Mouse (Mus musculus) macrophage (primary cell): ENCODE measurements around the gene Upk3a. TPM values are rescaled to one million over a fixed set of nuclear protein-coding genes. Genes with fewer than 3 reads are reported as not detected.

Experiments used
- H3K27ac ChIP-seq: fragments of 350-480 bp; formaldehyde crosslinking; 2 replicates; pipeline ENCODE4 v1.9.0; 2021
- H3K36me3 ChIP-seq: fragments of 350-480 bp; formaldehyde crosslinking; 2 replicates; pipeline ENCODE4 v1.9.0; 2021; ENCODE audit errors: inconsistent target
- H3K4me3 ChIP-seq: fragments of 350-480 bp; formaldehyde crosslinking; 2 replicates; pipeline ENCODE4 v1.9.0; 2021; ENCODE audit errors: inconsistent target
- H3K79me2 ChIP-seq: fragments of 350-480 bp; formaldehyde crosslinking; 2 replicates; pipeline ENCODE4 v1.9.0; 2021; ENCODE audit errors: inconsistent target
- WGBS: methylation state at CpG from one replicate; pipeline ENCODE4 v1.1.7; 2026; ENCODE audit warnings: inconsistent platforms; ENCODE audit not compliant: missing documents; 5-methylcytosine and 5-hydroxymethylcytosine counted together
- polyA plus RNA-seq: library from polyadenylated mRNA; stranded (reverse); fragments of 250-400 nt; gene quantifications from 3 replicates; pipeline ENCODE4 v1.2.4, GENCODE M21; 2018; ENCODE audit warnings: inconsistent platforms
- total RNA-seq, 78 experiments: library from RNA; depleted of rRNA; stranded (reverse); fragments of 250-400 nt; gene quantifications; 1 replicate in 9 of 78; 2 replicates in 24 of 78; 3 replicates in 43 of 78; 4 replicates in 2 of 78; pipeline ENCODE4 v1.2.4; 2018; ENCODE audit warnings: inconsistent platforms in 56 of 78

The Upk3a gene
- total RNA-seq (2018; cell fraction: chromatin; rRNA removed), result not detected
- not detected for total RNA-seq (2018; cell fraction: cytosol; rRNA removed)
- total RNA-seq (2018; cell fraction: nucleus; rRNA removed), result not detected
- not detected in 3 replicates for polyA plus RNA-seq

- H3K79me2 ChIP-seq, result no peaks in the 10 kb centered on the region
- H3K4me3 ChIP-seq, result no peak within 1 kb of the TSS
- 18% methylated on average over 21 of the region's 21 CpGs for WGBS
- H3K27ac ChIP-seq, result no peak within 1 kb of the TSS
- no peaks in the 10 kb centered on the region for H3K36me3 ChIP-seq
These were observed at the start of gene Upk3a for GRCm38 (mm10) chr15:85016951-85017664. Upk3a (plus strand) TSS chr15:85017141.

- Histone ChIP-seq H3K27ac (0 out of 2 replicates have a peak overlapping the region, but pooled peaks have one; percentile 28), H3K79me2 (peaks cover 96% of the 10 kb centered on the region)
- 9% methylated on average over 4 of the region's 4 CpGs for WGBS
These were observed 48.4 kb upstream of the Upk3a start for GRCm38 (mm10) chr15:84968534-84968933.

GRCm38 (mm10) chr15:84972860-84973543 lies 43.9 kb upstream of the Upk3a start:
- H3K4me3 ChIP-seq, result no peak overlapping the region
- 0 out of 2 replicates have a peak overlapping the region, but pooled peaks have one; percentile 12 for H3K27ac ChIP-seq
- peaks cover 17% of the 10 kb centered on the region; the same call in 1 of the 2 replicates for H3K36me3 ChIP-seq
- WGBS, result 93% methylated on average over 8 of the region's 8 CpGs
- H3K79me2 ChIP-seq, result peaks cover 96% of the 10 kb centered on the region

More at GRCm38 (mm10) chr15:84968534-84968933, 48.4 kb upstream of the Upk3a start:
- H3K36me3 ChIP-seq, result peaks cover 17% of the 10 kb centered on the region; the same call in 1 of the 2 replicates
- no peak overlapping the region for H3K4me3 ChIP-seq

DNA sequence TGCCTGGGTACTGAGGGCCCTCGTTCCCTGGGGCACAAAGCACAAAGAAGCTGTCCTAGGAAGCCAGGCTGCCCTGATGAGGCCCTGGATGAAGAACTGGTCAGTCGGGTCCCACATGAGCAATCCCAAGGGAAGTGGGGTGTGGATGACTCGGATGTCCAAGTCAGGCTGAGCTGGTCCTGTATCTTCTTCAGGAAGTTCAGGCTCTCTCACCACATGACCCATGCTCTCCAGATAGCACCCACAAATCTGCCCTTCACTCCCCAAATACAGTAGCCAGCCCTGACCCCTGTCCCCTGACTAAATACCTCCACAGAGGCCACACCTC lies 43.4 kb upstream of the Upk3a start:
- Histone ChIP-seq H3K36me3 (peaks cover 17% of the 10 kb centered on the region; the same call in 1 of the 2 replicates), H3K27ac (peak overlapping the region; percentile 12; the same call in 1 of the 2 replicates), H3K79me2 (peaks cover 96% of the 10 kb centered on the region), H3K4me3 (no peak overlapping the region)
- 83% methylated on average over 3 of the region's 3 CpGs for WGBS

DNA sequence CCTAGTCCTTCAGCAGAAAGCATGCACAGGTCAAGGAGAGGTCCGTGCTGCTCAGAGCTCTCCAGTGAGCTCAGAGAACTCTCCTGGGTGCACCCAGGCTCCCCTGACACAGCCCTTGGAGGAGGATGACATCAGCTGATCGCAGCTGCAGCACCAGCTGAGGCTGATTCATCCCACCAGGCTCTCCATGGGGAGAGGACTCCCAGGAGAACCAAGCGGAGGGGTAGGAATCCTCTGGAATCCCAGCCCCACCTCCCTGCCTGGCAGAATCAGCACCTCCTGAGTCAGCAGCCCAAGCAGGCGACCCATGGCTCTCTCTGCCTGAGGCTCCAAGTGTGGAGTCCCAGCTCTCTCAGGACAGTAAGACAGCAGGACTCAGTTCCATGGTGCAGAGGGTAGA lies 41.2 kb upstream of the Upk3a start:
- Histone ChIP-seq H3K79me2 (peaks cover 96% of the 10 kb centered on the region), H3K27ac (peak overlapping the region; percentile 68), H3K4me3 (no peak overlapping the region), H3K36me3 (peaks cover 17% of the 10 kb centered on the region; the same call in 1 of the 2 replicates)
- 54% methylated on average over 4 of the region's 4 CpGs for WGBS

GRCm38 (mm10) chr15:84981609-84982313 lies 35.2 kb upstream of the Upk3a start:
- Histone ChIP-seq H3K36me3 (no peaks in the 10 kb centered on the region), H3K27ac (peak overlapping the region; percentile 79), H3K4me3 (no peak overlapping the region), H3K79me2 (peaks cover 100% of the 10 kb centered on the region)
- 1% methylated on average over 9 of the region's 9 CpGs for WGBS

DNA sequence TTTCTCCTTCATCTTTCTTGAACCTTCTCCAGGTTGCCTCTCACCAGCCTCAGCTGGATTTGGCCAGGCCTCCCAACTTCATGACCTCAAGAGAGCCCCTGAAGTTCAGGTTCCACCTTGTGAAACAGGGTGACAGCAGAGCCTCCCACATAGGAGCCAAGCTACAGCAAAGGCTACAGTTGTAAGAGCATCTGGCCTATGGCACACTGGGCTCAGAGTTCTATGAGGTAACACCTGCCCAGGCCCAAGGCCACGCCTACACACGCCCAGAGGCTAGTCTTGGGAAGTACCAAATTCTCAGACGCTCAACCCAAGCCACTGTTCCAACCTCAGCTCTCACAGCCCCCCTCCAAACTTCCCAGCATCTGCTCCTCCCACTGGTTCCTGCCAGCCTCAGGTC lies 34.1 kb upstream of the Upk3a start:
- Histone ChIP-seq H3K79me2 (peaks cover 95% of the 10 kb centered on the region), H3K4me3 (no peak overlapping the region), H3K27ac (peak overlapping the region; percentile 79), H3K36me3 (no peaks in the 10 kb centered on the region)
- 31% methylated on average over 3 of the region's 3 CpGs for WGBS

GRCm38 (mm10) chr15:84983721-84984120 lies 33.2 kb upstream of the Upk3a start:
- H3K27ac ChIP-seq, result peak overlapping the region; percentile 79

DNA sequence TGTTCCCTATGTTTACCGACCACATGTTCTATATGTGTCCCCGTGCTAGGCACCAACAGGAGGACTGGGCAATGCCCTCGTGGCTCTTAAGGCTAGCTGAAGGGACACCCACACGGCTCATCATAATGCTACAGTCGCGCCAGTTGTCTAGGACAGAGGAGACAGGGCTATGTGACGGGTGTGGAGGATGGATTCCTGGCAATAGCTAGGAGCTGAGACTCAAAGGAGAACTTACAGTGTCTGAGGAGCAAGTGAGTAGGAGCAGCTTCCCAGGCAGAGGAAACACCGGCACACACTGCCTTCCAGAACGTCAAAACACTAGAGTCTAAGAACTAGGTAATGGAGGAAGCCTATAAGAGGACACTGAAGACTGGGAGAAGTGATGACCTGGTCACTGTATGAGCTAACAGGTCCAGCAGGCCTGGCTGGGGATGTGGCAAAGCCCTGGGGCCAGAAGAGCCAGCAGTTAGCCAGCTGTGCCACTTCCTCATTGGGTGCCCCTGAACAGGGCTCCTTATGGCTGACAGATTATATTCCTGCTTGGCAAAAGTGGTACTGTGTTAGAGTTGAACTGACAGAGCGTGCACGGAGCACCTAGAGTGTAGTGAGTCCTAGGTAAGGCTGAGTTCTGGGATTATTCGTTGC lies 31.3 kb upstream of the Upk3a start:
- H3K4me3 ChIP-seq, result peak overlapping the region; percentile 82
- H3K27ac ChIP-seq, result peak overlapping the region; percentile 76
- H3K79me2 ChIP-seq, result peaks cover 68% of the 10 kb centered on the region
- 84% methylated on average over 12 of the region's 12 CpGs for WGBS
- no peaks in the 10 kb centered on the region for H3K36me3 ChIP-seq

More at GRCm38 (mm10) chr15:84983721-84984120, 33.2 kb upstream of the Upk3a start:
- peaks cover 87% of the 10 kb centered on the region for H3K79me2 ChIP-seq
- H3K36me3 ChIP-seq, result no peaks in the 10 kb centered on the region
- no peak overlapping the region for H3K4me3 ChIP-seq
- WGBS, result 23% methylated on average over 7 of the region's 7 CpGs

DNA sequence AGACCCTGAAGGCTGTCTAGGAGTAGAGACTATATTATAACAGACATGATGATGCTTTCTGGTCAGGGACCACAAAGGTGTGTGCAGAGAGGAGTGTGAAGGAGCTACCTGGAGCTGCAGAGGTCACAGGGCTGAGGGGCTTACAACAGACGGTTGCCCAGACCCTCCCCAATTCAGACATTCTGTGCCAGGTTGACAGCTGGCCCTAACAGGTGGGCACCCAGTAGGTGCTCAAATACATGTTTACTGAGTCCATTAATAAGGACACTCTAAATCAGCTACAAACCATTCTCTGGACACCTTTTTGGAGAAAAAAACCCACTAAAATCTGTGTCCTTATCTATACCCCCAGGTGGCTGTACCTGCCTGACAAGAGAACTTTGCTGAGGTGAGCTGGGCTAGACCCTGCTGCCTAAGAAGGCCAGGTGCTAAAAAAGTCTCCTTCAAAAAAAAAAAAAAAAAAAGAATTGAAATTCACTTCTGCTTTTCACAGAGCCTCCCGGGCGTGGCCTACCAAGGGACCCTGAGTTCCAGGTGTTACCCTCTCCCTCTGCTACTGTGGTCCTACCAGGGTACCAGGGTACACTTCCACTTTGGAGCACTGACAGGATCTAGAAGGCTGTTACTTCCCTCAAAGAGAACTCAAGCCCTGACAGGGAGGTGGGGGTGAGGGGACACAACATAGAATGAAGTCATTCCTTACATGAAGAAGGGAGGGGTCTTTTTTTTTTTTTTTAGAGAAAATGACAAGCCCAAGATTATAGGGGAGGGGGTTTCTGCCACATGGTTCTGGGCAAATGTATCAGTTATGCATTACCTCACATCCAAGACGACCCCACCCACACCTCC lies 30.5 kb upstream of the Upk3a start:
- peak overlapping the region; percentile 76 for H3K27ac ChIP-seq
- peak overlapping the region; percentile 82 for H3K4me3 ChIP-seq
- peaks cover 60% of the 10 kb centered on the region for H3K79me2 ChIP-seq
- no peaks in the 10 kb centered on the region for H3K36me3 ChIP-seq
- WGBS, result 14% methylated on average over 4 of the region's 4 CpGs

DNA sequence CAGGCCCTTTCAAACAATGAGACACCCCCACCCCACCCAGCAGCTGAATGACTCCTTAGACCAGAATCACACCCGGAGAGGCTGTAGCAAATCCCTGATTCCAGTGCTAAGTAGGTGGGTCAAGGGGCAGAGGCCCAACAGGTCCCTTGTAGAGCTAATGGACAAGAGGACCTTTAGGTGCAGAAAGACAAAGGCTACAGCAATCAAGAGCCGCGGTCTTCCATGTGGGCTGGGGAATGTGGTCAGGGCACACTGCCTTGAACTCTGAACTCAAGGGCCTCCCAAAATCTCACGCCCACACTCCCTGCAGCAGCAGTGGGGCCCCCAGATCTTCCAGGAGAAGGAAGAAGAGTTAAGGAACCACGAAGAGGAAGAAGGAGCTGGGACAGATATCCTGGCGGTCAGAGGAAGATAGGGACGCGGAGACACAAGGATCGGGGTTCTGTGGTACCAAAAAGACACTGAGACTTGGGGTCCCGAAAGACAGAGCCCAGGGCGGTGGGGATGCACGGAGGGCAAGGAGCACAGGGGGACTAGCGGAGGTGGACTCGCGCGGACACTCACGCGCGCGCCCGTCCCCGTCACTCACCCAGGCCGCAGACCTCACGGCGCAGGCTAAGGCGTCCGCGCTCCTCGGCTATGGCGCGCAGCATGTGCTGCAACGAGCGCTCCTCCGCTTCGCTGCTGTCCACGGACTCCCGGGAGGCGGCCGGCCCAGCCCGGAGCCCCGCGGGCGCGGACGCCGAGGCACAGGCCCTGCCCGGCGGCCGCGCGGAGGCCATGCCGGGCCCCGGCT lies 29.7 kb upstream of the Upk3a start:
- H3K4me3 ChIP-seq, result peak overlapping the region; percentile 82
- H3K36me3 ChIP-seq, result no peaks in the 10 kb centered on the region
- WGBS, result under 1% methylated on average over 53 of the region's 53 CpGs
- peaks cover 52% of the 10 kb centered on the region for H3K79me2 ChIP-seq
- peak overlapping the region; percentile 76 for H3K27ac ChIP-seq

DNA sequence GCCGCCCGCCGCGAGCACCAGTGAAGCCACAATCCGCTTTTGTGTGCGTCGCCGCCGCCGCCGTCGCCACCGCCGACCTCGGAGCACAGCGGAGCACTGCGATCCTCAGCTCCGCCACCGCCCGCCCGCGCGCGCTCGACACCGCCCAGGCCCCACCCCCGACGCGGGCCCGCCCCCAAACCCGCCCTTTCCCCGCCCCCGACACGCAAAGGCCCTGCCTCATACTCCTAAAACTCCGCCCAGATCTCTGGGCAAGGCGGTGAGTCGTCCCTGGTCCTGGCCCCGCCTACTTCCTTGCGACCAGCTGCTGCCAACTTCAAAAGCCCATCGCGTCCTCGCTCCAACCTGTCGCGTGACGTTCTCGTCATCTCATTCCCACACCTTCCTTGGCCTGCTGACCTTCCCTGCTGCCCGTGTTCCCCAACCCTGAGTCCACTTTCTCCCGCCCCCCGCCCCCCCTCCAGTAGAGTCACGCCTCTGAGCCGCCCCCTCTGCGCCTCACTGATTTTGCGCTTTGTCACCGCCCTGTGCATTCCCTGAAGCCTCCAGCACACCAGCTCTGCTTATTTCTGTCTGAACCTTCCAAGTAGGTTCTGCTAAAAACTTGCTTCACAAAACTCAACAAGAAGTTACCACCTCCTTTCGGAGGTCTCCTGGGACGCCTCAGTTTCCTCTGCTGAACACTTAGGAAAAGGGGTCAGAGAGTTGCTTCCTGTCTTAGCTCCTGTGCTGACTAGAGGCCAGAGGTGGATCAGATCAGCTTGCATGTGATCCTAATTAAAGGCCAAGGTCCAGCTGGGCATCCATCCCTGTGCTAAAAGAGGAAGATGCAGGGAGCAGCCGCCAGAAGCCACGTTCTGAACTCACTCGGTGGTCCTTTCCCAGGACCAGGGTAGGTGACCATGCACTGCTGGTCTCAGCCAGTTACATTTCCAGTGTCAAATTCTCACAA lies 28.8 kb upstream of the Upk3a start, which contains the start of gene 5031439G07Rik:
TSS of gene 5031439G07Rik (minus strand) at position 678 of the 952 bp plus-strand sequence.
- H3K79me2 ChIP-seq, result peaks cover 42% of the 10 kb centered on the region
- H3K36me3 ChIP-seq, result no peaks in the 10 kb centered on the region
- peak within 1 kb of the TSS; percentile 82 for H3K27ac ChIP-seq
- 3% methylated on average over 47 of the region's 59 CpGs for WGBS
- H3K4me3 ChIP-seq, result peak within 1 kb of the TSS; percentile 82
